In the genomic region with DNA sequence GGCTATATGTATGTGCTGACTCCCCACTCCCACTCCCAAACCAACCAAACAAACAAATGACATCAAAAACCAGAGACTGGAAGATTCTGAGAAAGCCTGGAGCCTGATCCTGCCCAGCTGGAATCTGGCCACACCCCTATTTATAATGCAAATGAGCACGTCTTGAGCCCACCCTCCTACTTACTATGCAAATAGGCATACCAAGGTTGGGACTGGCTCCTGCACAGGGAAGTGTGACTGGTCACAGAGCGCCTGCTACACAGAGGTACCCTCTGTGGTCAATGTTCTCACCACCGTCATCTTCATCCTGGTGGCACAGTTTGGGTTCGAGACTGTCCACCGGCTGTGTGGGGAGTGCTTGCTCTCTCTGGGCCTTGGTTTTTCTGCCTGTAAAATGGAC, we compare ENCODE assay signal across 9 mouse cellular contexts.
DNase-seq lines count a peak whose midpoint lies in the region; ATAC-seq and TF ChIP-seq lines count a peak whose summit lies in the region.
"Had no signal": no experiment of that assay in that cellular context is flagged by ENCODE, and none has a peak within 500 bp of the region (broad histone marks: within the 10 kb centered on the region; RNA-seq: fewer than 3 reads in every experiment).

No protein-coding gene starts in this region.

- H3K4me2 ChIP-seq in lung, embryonic 14.5 days, result no peak overlapping the region
- peak overlapping the region; percentile 26; the same call in 1 of the 2 replicates for H3K4me2 ChIP-seq in kidney, embryonic 15.5 days
- H3K4me2 ChIP-seq: embryonic facial prominence, embryonic 15.5 days had no signal

- no peak for TF ChIP-seq CTCF in lung, embryonic 14.5 days (IDR thresholded peaks at IDR 0.05; ENCODE audit: low read depth)

- peak; percentile 73 for DNase-seq in lung, embryonic 14.5 days
- DNase-seq in lung, postnatal 14 days, result no peak
- peak; percentile 74 for DNase-seq in embryo, embryonic 11 days
- DNase-seq in mesoderm, embryonic 11.5 days (ENCODE audit: low read depth, low spot score), result peak; percentile 70
- no peak for DNase-seq in left cerebral cortex, adult 9 months (ENCODE audit: low spot score in 2 of 2)
- no peak for DNase-seq in layer of hippocampus, adult 11-12 months (ENCODE audit: low spot score)
- no peak for DNase-seq in cerebellum, adult 18-20 months

- ATAC-seq in lung, embryonic 14.5 days (ENCODE audit: insufficient read depth), result no peak; the same call in 1 of the 2 replicates
- peak; percentile 66 for ATAC-seq in kidney, embryonic 15.5 days (replicated peaks; ENCODE audit: low FRiP score)

- H3K9ac ChIP-seq in lung, embryonic 14.5 days, result no peak overlapping the region
- no peak overlapping the region for H3K9ac ChIP-seq in kidney, embryonic 15.5 days
- H3K9ac ChIP-seq: embryonic facial prominence, embryonic 15.5 days had no signal

- H3K4me3 ChIP-seq in lung, embryonic 14.5 days (ENCODE audit: low read depth, low read length), result no peak overlapping the region
- H3K4me3 ChIP-seq in kidney, embryonic 15.5 days (replicated peaks), result no peak overlapping the region
- H3K4me3 ChIP-seq: embryonic facial prominence, embryonic 15.5 days had no signal

- H3K27me3 ChIP-seq in lung, embryonic 14.5 days (ENCODE audit: insufficient read depth, low read length), result no peaks in the 10 kb centered on the region
- peaks cover 8% of the 10 kb centered on the region for H3K27me3 ChIP-seq in kidney, embryonic 15.5 days
- H3K27me3 ChIP-seq: embryonic facial prominence, embryonic 15.5 days had no signal

- no peak overlapping the region for H3K27ac ChIP-seq in lung, embryonic 14.5 days (ENCODE audit: low read depth)
- H3K27ac ChIP-seq in kidney, embryonic 15.5 days, result peak overlapping the region; percentile 87

- no peaks in the 10 kb centered on the region for H3K9me3 ChIP-seq in lung, embryonic 14.5 days (ENCODE audit: low read depth, low read length)
- H3K9me3 ChIP-seq in kidney, embryonic 15.5 days (replicated peaks), result no peaks in the 10 kb centered on the region
- H3K9me3 ChIP-seq: embryonic facial prominence, embryonic 15.5 days had no signal

- no peaks in the 10 kb centered on the region for H3K36me3 ChIP-seq in lung, embryonic 14.5 days (ENCODE audit: insufficient read depth)
- H3K36me3 ChIP-seq in kidney, embryonic 15.5 days, result no peaks in the 10 kb centered on the region
- H3K36me3 ChIP-seq: embryonic facial prominence, embryonic 15.5 days had no signal

- H3K4me1 ChIP-seq in lung, embryonic 14.5 days (ENCODE audit: insufficient read depth), result peaks cover 52% of the 10 kb centered on the region
- H3K4me1 ChIP-seq in kidney, embryonic 15.5 days, result peaks cover 87% of the 10 kb centered on the region

- WGBS in lung, embryonic 14.5 days, result 50% methylated on average over 5 of the region's 5 CpGs
- 37% methylated on average over 5 of the region's 5 CpGs for WGBS in kidney, embryonic 15.5 days

Comparison
In these comparisons a context has a peak if more than half of its experiments do, and no peak if none do; other contexts are left out.
1. DNase-seq: peak in lung, embryonic 14.5 days (single experiment), embryo, embryonic 11 days (single experiment) and mesoderm, embryonic 11.5 days (single experiment); none in lung, postnatal 14 days (single experiment), left cerebral cortex, adult 9 months (0 of 2), layer of hippocampus, adult 11-12 months (single experiment) and cerebellum, adult 18-20 months (0 of 2).